Mouse (Mus musculus): ENCODE data around the gene Plekhn1. TPM values are rescaled to one million over a fixed set of nuclear protein-coding genes. Genes with fewer than 3 reads are reported as not detected.
A peak's percentile ranks its signal among the peaks of the same experiment; 100 is the strongest.

The Plekhn1 gene
- total and polyA plus RNA-seq, 3 experiments = 11.8 to 20.0 TPM; not detected in 1

DNA sequence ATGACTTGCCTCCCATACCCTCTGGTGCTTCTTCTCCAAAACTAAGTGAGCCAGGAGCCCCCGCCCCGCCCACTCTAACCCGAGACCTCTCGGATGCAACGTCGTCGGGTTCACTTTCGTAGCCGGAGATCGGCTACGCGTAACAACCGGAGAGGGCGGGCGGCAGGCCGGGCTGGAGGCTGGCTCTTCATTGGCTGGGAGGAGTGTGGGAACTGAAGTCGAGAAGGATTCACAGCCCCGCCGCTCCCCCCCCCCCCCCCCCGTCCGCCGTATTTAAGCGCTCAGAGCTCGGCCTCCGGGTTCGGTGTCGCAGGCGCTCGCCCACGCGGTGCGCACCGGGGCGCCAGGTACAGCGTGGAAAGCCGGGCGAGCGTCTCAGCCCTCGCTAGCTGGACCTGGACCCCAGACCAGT lies 31.6 kb downstream of the Plekhn1 start, which contains the start of gene AW011738 (continued):
- TF ChIP-seq TCF12 (IDR thresholded peaks at IDR 0.05; ENCODE audit: low read depth, low read length) (no peak), MAZ (IDR thresholded peaks at IDR 0.05; ENCODE audit: low read depth, low read length) (peak; percentile 33; the same call in 1 of the 2 replicates), SMC3 (IDR thresholded peaks at IDR 0.05; ENCODE audit: low read depth, low read length) (no peak), CHD2 (IDR thresholded peaks at IDR 0.05; ENCODE audit: low read length) (no peak), GATA1 (IDR thresholded peaks at IDR 0.05; ENCODE audit: low read depth, low read length) (no peak), MXI1 (IDR thresholded peaks at IDR 0.05; ENCODE audit: low read depth, low read length) (no peak), MYB (IDR thresholded peaks at IDR 0.05; ENCODE audit: low read depth, low read length) (no peak), ETS1 (IDR thresholded peaks at IDR 0.05; ENCODE audit: low read depth, low read length) (peak; percentile 47; the same call in 1 of the 2 replicates), E2F4 (IDR thresholded peaks at IDR 0.05; ENCODE audit: borderline replicate concordance, low read depth, low read length) (no peak), CTCF (IDR thresholded peaks at IDR 0.05 in 2 of 3, conservative IDR thresholded peaks at IDR 0.05 in 1 of 3; ENCODE audit: control insufficient read depth in 1 of 3, insufficient read depth in 1 of 3, low read depth in 2 of 3, low read length in 3 of 3, poor library complexity in 1 of 3, severe bottlenecking in 1 of 3) (no peak), RAD21 (IDR thresholded peaks at IDR 0.05; ENCODE audit: low read depth, low read length) (no peak), KAT2A (conservative IDR thresholded peaks at IDR 0.05; ENCODE audit: low read depth, low read length) (no peak), ZKSCAN1 (IDR thresholded peaks at IDR 0.05; ENCODE audit: low read depth, low read length) (no peak), ZMIZ1 (IDR thresholded peaks at IDR 0.05; ENCODE audit: low read depth, low read length) (peak; percentile 90), CHD1 (IDR thresholded peaks at IDR 0.05; ENCODE audit: low read depth, low read length) (no peak)

GRCm38 (mm10) chr4:156202462-156202893 lies 32.2 kb downstream of the Plekhn1 start:
- peak overlapping the region; percentile 36 to 56 for H3K4me3 ChIP-seq (ENCODE audit: control insufficient read depth in 1 of 2, insufficient read depth in 1 of 2, low read depth in 2 of 2, low read length in 2 of 2)
- H3K27me3 ChIP-seq (ENCODE audit: control insufficient read depth in 1 of 2, insufficient read depth in 2 of 2, low read length in 2 of 2) = no peaks in the 10 kb centered on the region
- peak; percentile 91 for DNase-seq (ENCODE audit: low read depth, low spot score)
- peak overlapping the region; percentile 93 for H3K27ac ChIP-seq (ENCODE audit: control insufficient read depth, low read depth, low read length)
- H3K36me3 ChIP-seq (ENCODE audit: control insufficient read depth in 1 of 2, insufficient read depth in 2 of 2, low read length in 2 of 2) = peaks cover 0 to 9% of the 10 kb centered on the region in 2 experiments; a peak in 2 of 4 replicates
- H3K9ac ChIP-seq (ENCODE audit: control insufficient read depth, low read depth, low read length, poor library complexity, severe bottlenecking) = peak overlapping the region; percentile 49
- H3K9me3 ChIP-seq (replicated peaks; ENCODE audit: insufficient read depth, low read length) = no peaks in the 10 kb centered on the region
- peaks cover 15% of the 10 kb centered on the region for H3K79me2 ChIP-seq (ENCODE audit: control insufficient read depth, insufficient read depth, low read length, poor library complexity)
- H3K4me1 ChIP-seq (ENCODE audit: control insufficient read depth in 1 of 2, insufficient read depth in 2 of 2, low read length in 2 of 2) = peaks cover 6 to 24% of the 10 kb centered on the region in 2 experiments; a peak in 3 of 4 replicates
- TF ChIP-seq MYC (IDR thresholded peaks at IDR 0.05; ENCODE audit: low read depth, low read length) (peak; percentile 90), MAFK (IDR thresholded peaks at IDR 0.05; ENCODE audit: borderline replicate concordance, low read depth, low read length) (no peak; the same call in 1 of the 2 replicates), JUND (IDR thresholded peaks at IDR 0.05; ENCODE audit: low read depth, low read length) (peak; percentile 71; the same call in 1 of the 2 replicates), USF2 (IDR thresholded peaks at IDR 0.05; ENCODE audit: borderline replicate concordance in 1 of 2, insufficient read depth in 1 of 2, low read depth in 1 of 2, low read length in 2 of 2) (no peak), ZC3H11A (IDR thresholded peaks at IDR 0.05; ENCODE audit: low read depth, low read length) (no peak), NRF1 (IDR thresholded peaks at IDR 0.05; ENCODE audit: insufficient read depth, low read depth, low read length, poor library complexity, severe bottlenecking) (0 out of 2 replicates have a peak, but pooled peaks have one; percentile 10), UBTF (IDR thresholded peaks at IDR 0.05; ENCODE audit: borderline replicate concordance, insufficient read depth, low read depth, low read length) (no peak), POLR2AphosphoS5 (IDR thresholded peaks at IDR 0.05; ENCODE audit: borderline replicate concordance, low read depth, low read length) (no peak), SIN3A (IDR thresholded peaks at IDR 0.05; ENCODE audit: low read length) (peak; percentile 90), CHD1 (IDR thresholded peaks at IDR 0.05; ENCODE audit: low read depth, low read length) (0 out of 2 replicates have a peak, but pooled peaks have one; percentile 45), HCFC1 (IDR thresholded peaks at IDR 0.05; ENCODE audit: low read depth, low read length) (0 out of 2 replicates have a peak, but pooled peaks have one; percentile 33), MAX (IDR thresholded peaks at IDR 0.05; ENCODE audit: low read length) (peak; percentile 94), TAL1 (IDR thresholded peaks at IDR 0.05; ENCODE audit: low read length) (peak; percentile 96), ETS1 (IDR thresholded peaks at IDR 0.05; ENCODE audit: low read depth, low read length) (peak; percentile 100), USF1 (IDR thresholded peaks at IDR 0.05; ENCODE audit: low read depth, low read length) (peak; percentile 84), NELFE (IDR thresholded peaks at IDR 0.05; ENCODE audit: low read depth, low read length) (no peak; the same call in none of the 2 replicates), RAD21 (IDR thresholded peaks at IDR 0.05; ENCODE audit: low read depth, low read length) (no peak), E2F4 (IDR thresholded peaks at IDR 0.05; ENCODE audit: borderline replicate concordance, low read depth, low read length) (peak; percentile 34; the same call in 1 of the 2 replicates), GATA1 (IDR thresholded peaks at IDR 0.05; ENCODE audit: low read depth, low read length) (peak; percentile 98), SMC3 (IDR thresholded peaks at IDR 0.05; ENCODE audit: low read depth, low read length) (no peak), CHD2 (IDR thresholded peaks at IDR 0.05; ENCODE audit: low read length) (no peak), MEF2A (IDR thresholded peaks at IDR 0.05; ENCODE audit: extremely low read depth, insufficient replicate concordance, low read depth, low read length, poor library complexity, severe bottlenecking) (0 out of 2 replicates have a peak, but pooled peaks have one; percentile 36), RCOR1 (IDR thresholded peaks at IDR 0.05; ENCODE audit: low read depth, low read length) (peak; percentile 64; the same call in 1 of the 2 replicates), ZNF384 (IDR thresholded peaks at IDR 0.05; ENCODE audit: low read depth, low read length) (no peak)

Measured in MEL (cell line).